Mouse (Mus musculus) lung, postnatal 0 days (tissue): ENCODE measurements around the gene Lrmda.

ENCODE experiments used
- CTCF ChIP-seq: IDR thresholded peaks from 2 replicates; pipeline ENCODE4 v1.5.1; 2016; ENCODE audit warnings: antibody characterized with exemption, mild to moderate bottlenecking
- EP300 ChIP-seq: IDR thresholded peaks from 2 replicates; pipeline ENCODE4 v1.6.1; 2016; ENCODE audit warnings: antibody characterized with exemption, mild to moderate bottlenecking, control low read depth

- no peak for TF ChIP-seq EP300
- no peak for TF ChIP-seq CTCF
Observed at GRCm38 (mm10) chr14:23057987-23058386, 1038.5 kb downstream of the Lrmda start.
